Mouse (Mus musculus) forebrain, postnatal 0 days (tissue): Measurements from ENCODE around the gene Fan1. TPM values are rescaled to one million over a fixed set of nuclear protein-coding genes. Genes with fewer than 3 reads are reported as not detected.
A peak's percentile ranks its signal among the peaks of the same experiment; 100 is the strongest.

Source experiments
- ATAC-seq: fragments of 200-750 bp; cut with Nextera tagmentation; 2 replicates; pipeline ENCODE4 v1.8.0; 2017; ENCODE audit warnings: mild to moderate bottlenecking, moderate library complexity
- DNase-seq: peaks from one replicate; pipeline ENCODE4 v3.0.0-alpha.2; 2015
- H3K27ac ChIP-seq: fragments of 300-500 bp; sonication (generic); 2 replicates; pipeline ENCODE4 v1.5.1; 2014; ENCODE audit warnings: low read depth, mild to moderate bottlenecking, antibody characterized with exemption, low read length, moderate library complexity, mixed read lengths
- H3K27me3 ChIP-seq: fragments of 300-500 bp; sonication (generic); 2 replicates; pipeline ENCODE4 v1.6.1; 2014; ENCODE audit warnings: mild to moderate bottlenecking, low read length, mixed read lengths; ENCODE audit not compliant: insufficient read depth
- H3K36me3 ChIP-seq: fragments of 300-500 bp; sonication (generic); 2 replicates; pipeline ENCODE4 v1.6.1; 2014; ENCODE audit warnings: mild to moderate bottlenecking, moderate library complexity; ENCODE audit not compliant: insufficient read depth
- H3K4me1 ChIP-seq: fragments of 300-500 bp; sonication (generic); 2 replicates; pipeline ENCODE4 v1.6.1; 2014; ENCODE audit warnings: antibody characterized with exemption; ENCODE audit not compliant: insufficient read depth
- H3K4me2 ChIP-seq: fragments of 300-500 bp; sonication (generic); 2 replicates; pipeline ENCODE4 v1.6.1; 2014; ENCODE audit warnings: low read depth, mild to moderate bottlenecking, moderate library complexity
- H3K4me3 ChIP-seq: fragments of 300-500 bp; sonication (generic); 2 replicates; pipeline ENCODE4 v1.5.1; 2014; ENCODE audit warnings: low read depth, low read length, mixed read lengths
- H3K9ac ChIP-seq: fragments of 300-500 bp; sonication (generic); 2 replicates; pipeline ENCODE4 v1.6.1; 2014; ENCODE audit warnings: mild to moderate bottlenecking
- H3K9me3 ChIP-seq: fragments of 300-500 bp; sonication (generic); 2 replicates; pipeline ENCODE4 v1.6.1; 2016; ENCODE audit warnings: low read length
- CTCF ChIP-seq: sonication (generic); IDR thresholded peaks from 2 replicates; pipeline ENCODE4 v1.5.1; 2016; ENCODE audit warnings: antibody characterized with exemption, control low read depth, low read depth
- WGBS: fragments of 180-500 bp; shearing (Covaris S2); extraction: QIAGEN DNeasy Blood & Tissue Kit; methylation state at CpG from one replicate; pipeline ENCODE4 v1.1.7; 2014; 5-methylcytosine and 5-hydroxymethylcytosine counted together
- polyA plus RNA-seq: library from polyadenylated mRNA; unstranded; fragments of >200 nt; fragmentation: Nextera tagmentation; extraction: Ambion mirVana; gene quantifications from 2 replicates; pipeline ENCODE4 v1.2.1, GENCODE M21; 2015
- total RNA-seq: library from RNA; depleted of rRNA; stranded (reverse); fragments of >200 nt; gene quantifications from 2 replicates; pipeline ENCODE4 v1.2.3, GENCODE M21; 2014

Fan1 gene
- total and polyA plus RNA-seq, 2 experiments from 2014 or later = 4.0 to 11.2 TPM

DNA sequence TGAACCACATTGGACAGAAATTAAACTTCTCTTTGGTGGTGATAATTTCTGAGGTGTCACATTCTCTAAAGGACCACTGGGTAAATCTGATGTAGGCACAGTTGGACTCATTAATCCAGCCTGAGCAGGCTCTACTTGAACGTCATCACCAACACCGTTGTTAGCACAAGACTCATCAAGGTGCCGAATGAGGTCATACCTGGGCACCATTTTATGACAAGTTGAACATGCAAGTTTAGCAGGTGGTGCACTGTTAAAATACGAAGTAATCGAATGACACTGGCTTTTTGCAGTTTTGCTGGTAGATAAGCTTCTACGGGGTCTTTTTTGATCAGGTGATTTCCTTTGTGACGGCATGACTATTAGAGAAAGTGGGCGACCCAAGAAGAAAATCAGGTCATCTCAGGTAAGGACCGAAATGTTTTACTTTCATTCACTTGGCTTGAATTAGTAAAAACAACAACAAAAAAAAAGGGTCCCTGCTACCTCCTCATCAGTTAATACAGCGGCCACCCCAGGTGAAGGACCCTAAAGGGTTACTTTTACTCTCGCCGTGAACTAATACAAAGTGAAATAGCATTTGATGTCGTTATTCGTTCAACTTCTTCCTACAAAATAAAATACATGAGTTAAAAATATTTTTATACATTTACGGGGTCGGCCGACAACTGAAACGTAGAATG, 607 bp downstream of the Fan1 start:
- Histone ChIP-seq H3K9ac (peak overlapping the region; percentile 57), H3K27me3 (no peaks in the 10 kb centered on the region), H3K27ac (peak overlapping the region; percentile 86), H3K9me3 (no peaks in the 10 kb centered on the region), H3K4me3 (peak overlapping the region; percentile 65), H3K4me1 (no peaks in the 10 kb centered on the region), H3K4me2 (peak overlapping the region; percentile 54), H3K36me3 (peaks cover 25% of the 10 kb centered on the region)
- TF ChIP-seq CTCF = no peak
- ATAC-seq (peak; percentile 5; the same call in 1 of the 2 replicates), DNase-seq (peak; percentile 19)
- 11% methylated on average over 18 of the region's 18 CpGs for WGBS

DNA sequence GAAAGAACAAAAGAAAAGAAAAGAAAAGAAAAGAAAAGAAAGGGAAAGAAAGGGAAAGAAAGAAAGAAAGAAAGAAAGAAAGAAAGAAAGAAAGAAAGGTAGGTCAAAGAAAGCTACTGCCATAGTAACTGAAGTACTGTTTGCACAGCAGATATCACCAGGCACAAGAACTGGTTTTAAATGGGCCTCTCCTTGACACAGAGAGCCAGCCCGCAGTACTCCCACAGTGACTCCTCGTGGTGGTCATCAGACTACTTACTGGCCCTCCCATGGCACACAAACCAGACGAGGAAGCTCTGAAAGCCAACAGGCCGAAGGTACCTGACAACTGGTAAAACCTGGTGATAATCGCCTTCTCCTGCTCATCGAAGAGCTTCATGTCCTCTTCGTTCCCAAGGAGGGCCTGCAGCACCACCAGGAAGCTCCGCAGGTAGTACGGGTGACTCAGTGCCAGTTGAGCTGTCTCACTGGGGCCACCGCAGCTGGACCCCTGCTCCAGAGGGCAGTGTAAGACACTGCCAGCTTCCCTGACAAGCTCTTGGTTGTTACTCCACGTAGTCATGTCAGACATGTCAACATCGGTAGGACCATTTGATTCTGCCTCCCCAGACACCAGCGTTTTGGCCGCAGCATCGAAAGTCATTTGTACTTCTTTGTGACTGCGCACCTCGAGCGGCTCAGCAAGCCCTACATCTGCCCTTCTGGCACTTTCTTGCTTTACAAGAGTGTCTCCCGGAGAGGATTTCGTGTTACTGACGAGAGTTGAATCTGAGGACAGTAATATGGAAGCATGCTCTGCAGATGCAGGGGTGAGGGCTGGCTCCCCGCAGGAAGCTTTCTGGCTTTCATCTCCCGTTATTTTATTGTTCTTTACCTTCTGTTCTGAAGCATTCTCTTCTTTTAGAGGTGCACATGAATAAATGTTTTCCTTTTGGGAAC, 1.7 kb downstream of the Fan1 start:
- Histone ChIP-seq H3K4me2 (no peak overlapping the region), H3K36me3 (peaks cover 18% of the 10 kb centered on the region), H3K9ac (no peak overlapping the region), H3K4me3 (no peak overlapping the region), H3K27me3 (no peaks in the 10 kb centered on the region), H3K9me3 (no peaks in the 10 kb centered on the region), H3K4me1 (no peaks in the 10 kb centered on the region), H3K27ac (no peak overlapping the region)
- TF ChIP-seq CTCF = no peak
- no peak for ATAC-seq
- WGBS = 89% methylated on average over 23 of the region's 23 CpGs
- no peak for DNase-seq

DNA sequence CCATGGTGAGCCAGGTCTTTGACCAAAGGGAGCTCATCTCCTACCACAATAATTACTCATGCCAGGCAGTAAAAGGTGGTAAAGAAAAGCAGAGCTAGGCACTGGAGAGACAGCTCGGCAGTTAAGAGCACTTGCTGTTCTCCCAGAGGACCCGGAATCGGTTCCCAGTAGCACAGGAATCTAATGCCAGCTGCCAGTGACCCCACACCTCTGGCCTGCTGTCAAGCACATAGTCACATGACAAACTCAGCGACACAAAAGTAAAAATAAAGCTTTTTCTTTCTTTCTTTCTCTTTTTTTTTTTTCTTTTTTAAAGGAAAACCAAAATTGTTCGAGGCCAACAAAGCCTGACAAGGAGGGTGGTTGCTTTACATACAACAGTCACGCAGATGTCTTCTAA, 4.1 kb downstream of the Fan1 start:
- no peaks in the 10 kb centered on the region for H3K27me3 ChIP-seq
- DNase-seq (no peak), ATAC-seq (no peak)
- H3K9ac ChIP-seq = no peak overlapping the region
- TF ChIP-seq CTCF = no peak
- no peak overlapping the region for H3K4me3 ChIP-seq
- WGBS = 92% methylated on average over 6 of the region's 6 CpGs
- no peaks in the 10 kb centered on the region for H3K9me3 ChIP-seq
- H3K4me2 ChIP-seq = no peak overlapping the region
- H3K27ac ChIP-seq = no peak overlapping the region
- H3K4me1 ChIP-seq = no peaks in the 10 kb centered on the region
- H3K36me3 ChIP-seq = peaks cover 20% of the 10 kb centered on the region

DNA sequence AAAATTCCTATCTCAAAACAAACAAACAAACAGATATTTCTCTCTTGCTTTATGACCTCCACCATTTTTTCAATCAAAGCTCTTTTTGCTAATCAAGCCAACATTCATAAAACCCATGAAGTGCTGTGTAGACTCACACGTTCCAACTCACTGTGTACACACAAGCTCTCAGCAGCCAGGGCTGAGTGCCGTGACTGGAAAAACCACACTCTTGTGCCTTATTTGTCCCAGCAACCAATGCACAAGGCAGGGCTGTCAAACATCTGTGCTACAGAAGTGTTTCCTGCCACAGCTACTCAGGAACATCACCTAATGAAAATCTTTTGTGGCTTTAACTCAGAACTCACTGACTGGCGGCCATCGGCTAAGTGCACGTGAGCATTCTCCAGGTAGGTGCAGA, 8.0 kb downstream of the Fan1 start:
- TF ChIP-seq CTCF = no peak
- Histone ChIP-seq H3K9ac (no peak overlapping the region), H3K4me2 (no peak overlapping the region), H3K4me1 (no peaks in the 10 kb centered on the region), H3K36me3 (peaks cover 46% of the 10 kb centered on the region), H3K9me3 (no peaks in the 10 kb centered on the region), H3K4me3 (no peak overlapping the region), H3K27me3 (no peaks in the 10 kb centered on the region), H3K27ac (no peak overlapping the region)
- no peak for DNase-seq
- 90% methylated on average over 5 of the region's 5 CpGs for WGBS
- no peak for ATAC-seq

DNA sequence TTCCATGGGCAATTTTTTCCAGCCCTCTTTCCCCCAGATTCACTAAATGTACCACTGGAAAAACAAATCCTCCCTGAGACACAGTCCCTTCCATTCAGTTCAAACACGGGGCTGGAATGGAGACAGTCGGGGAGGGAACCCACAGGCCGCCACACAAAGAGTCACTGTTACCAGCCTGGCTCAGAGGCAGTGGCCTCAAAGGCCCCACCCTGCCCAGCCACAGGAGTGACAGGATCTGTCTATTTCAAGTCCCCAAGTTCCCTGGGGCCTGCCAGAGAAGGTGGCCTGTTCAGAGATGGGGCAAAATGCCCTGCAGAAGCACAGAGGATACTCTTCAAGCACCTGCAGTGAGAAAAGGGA, 13.3 kb downstream of the Fan1 start:
- ATAC-seq = peak; percentile 64
- no peaks in the 10 kb centered on the region for H3K4me1 ChIP-seq
- H3K36me3 ChIP-seq = peaks cover 56% of the 10 kb centered on the region
- no peaks in the 10 kb centered on the region for H3K9me3 ChIP-seq
- H3K4me3 ChIP-seq = no peak overlapping the region
- no peak for TF ChIP-seq CTCF
- DNase-seq = no peak
- 44% methylated on average over 3 of the region's 3 CpGs for WGBS
- H3K27me3 ChIP-seq = no peaks in the 10 kb centered on the region
- no peak overlapping the region for H3K4me2 ChIP-seq
- no peak overlapping the region for H3K27ac ChIP-seq
- no peak overlapping the region for H3K9ac ChIP-seq

DNA sequence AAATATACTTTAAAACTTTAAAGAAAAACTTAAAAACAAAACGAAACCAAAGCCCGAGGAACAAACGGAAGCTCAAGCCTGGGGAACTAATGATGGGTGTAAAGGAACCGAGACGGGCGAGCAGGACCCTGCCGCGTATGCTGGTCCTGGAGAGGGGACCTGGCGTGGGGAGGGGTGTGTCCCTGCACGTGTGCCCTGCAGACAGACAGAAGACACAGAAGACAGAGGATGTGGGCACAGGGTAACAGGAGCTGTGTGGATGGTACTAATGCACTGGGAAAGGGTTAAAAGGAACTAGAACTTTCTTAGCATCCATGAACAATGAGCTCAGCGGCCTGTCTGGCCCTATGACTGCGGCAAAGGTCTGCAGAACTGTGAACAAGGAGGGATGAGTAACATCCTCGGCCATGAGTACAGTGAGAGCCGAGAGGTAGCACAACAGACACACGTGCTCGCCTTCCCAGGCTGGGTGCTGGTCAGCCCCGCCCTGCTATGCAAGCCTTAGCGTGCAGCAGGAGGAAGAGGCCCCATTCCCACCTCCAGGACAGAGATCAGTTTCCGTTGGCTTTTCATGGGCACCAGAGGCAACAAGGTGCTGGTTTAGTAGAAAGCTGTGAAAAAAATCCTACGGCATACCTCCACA, 13.8 kb downstream of the Fan1 start:
- H3K4me2 ChIP-seq = no peak overlapping the region
- H3K9ac ChIP-seq = no peak overlapping the region
- no peaks in the 10 kb centered on the region for H3K9me3 ChIP-seq
- DNase-seq (no peak), ATAC-seq (no peak)
- no peaks in the 10 kb centered on the region for H3K27me3 ChIP-seq
- no peaks in the 10 kb centered on the region for H3K4me1 ChIP-seq
- WGBS = 88% methylated on average over 20 of the region's 20 CpGs
- H3K27ac ChIP-seq = no peak overlapping the region; the same call in 1 of the 2 replicates
- no peak overlapping the region for H3K4me3 ChIP-seq
- peaks cover 53% of the 10 kb centered on the region for H3K36me3 ChIP-seq
- TF ChIP-seq CTCF = no peak
